Mouse (Mus musculus): ENCODE data around the gene Rps27rt. TPM values are rescaled to one million over a fixed set of nuclear protein-coding genes. Genes with fewer than 3 reads are reported as not detected.

Gene Rps27rt
- total RNA-seq, 2 experiments from 2014 or later, result 16.5 to 29.7 TPM

- no peak for DNase-seq (ENCODE audit: low spot score in 2 of 2)
- intact Hi-C loops (cut with DNase I), result loop anchor here (10.0 kb wide), 1 partner anchor 331 kb away; no protein-coding TSS in a partner anchor
These were observed 48.3 kb downstream of the Rps27rt start for GRCm38 (mm10) chr9:114934231-114934630.

GRCm38 (mm10) chr9:114933723-114934171, 48.8 kb downstream of the Rps27rt start, which contains the start of gene Gpd1l:
Gpd1l (minus strand) TSS chr9:114933987.
- intact Hi-C loops (cut with DNase I), result loop anchor here (10.0 kb wide), 1 partner anchor 331 kb away; no protein-coding TSS in a partner anchor
- peak; percentile 96 for DNase-seq (ENCODE audit: low spot score in 2 of 2)

- DNase-seq (ENCODE audit: low spot score in 2 of 2), result no peak
- intact Hi-C loops (cut with DNase I), result loop anchor here (10.0 kb wide), 1 partner anchor 332 kb away; no protein-coding TSS in a partner anchor
These were observed 49.4 kb downstream of the Rps27rt start for GRCm38 (mm10) chr9:114933037-114933722.

GRCm38 (mm10) chr9:114932607-114933006, 49.9 kb downstream of the Rps27rt start:
- intact Hi-C loops (cut with DNase I), result loop anchor here (10.0 kb wide), 1 partner anchor 332 kb away; no protein-coding TSS in a partner anchor
- DNase-seq (ENCODE audit: low spot score in 2 of 2), result no peak

Other genes starting within 250 kb of the Rps27rt start
- 1 to 10 TPM; 5.1 to 5.9 TPM for gene Cmtm7, start 200.9 kb downstream of the Rps27rt start, total RNA-seq (2021)
- 1 to 10 TPM; 1.6 to 2.3 TPM for gene Cmtm8, start 138.6 kb downstream of the Rps27rt start, total RNA-seq (2021)
- gene Gpd1l, start 48.8 kb downstream of the Rps27rt start, total RNA-seq (2021), result 10 to 100 TPM; 96.1 to 96.2 TPM
- 10 to 100 TPM; 56.5 to 57.6 TPM for gene Osbpl10, start 4.2 kb downstream of the Rps27rt start, total RNA-seq (2021)